Mouse (Mus musculus) liver, adult 2 months (tissue): ENCODE measurements around the gene Gm43951.

ENCODE experiments used
- CTCF ChIP-seq: fragments of 200-500 bp; IDR thresholded peaks from 2 replicates; pipeline ENCODE4 v1.5.1; 2011; ENCODE audit warnings: low read depth, low read length, control low read depth
- POLR2A ChIP-seq: fragments of 200-500 bp; IDR thresholded peaks from 2 replicates; pipeline ENCODE4 v1.6.1; 2011; ENCODE audit warnings: low read length, control low read depth; ENCODE audit not compliant: insufficient read depth; ENCODE audit errors: extremely low read depth

GRCm38 (mm10) chr11:72203440-72203839, 3.2 kb downstream of the Gm43951 start:
- no peak for TF ChIP-seq POLR2A
- no peak for TF ChIP-seq CTCF
